Mouse (Mus musculus) heart, adult 2 months (tissue): ENCODE results near the gene Frmd6.

Source experiments
- CTCF ChIP-seq: fragments of 200-600 bp; IDR thresholded peaks from 2 replicates; pipeline ENCODE4 v1.8.1; 2022; ENCODE audit warnings: antibody characterized with exemption, mild to moderate bottlenecking, moderate library complexity
- EP300 ChIP-seq: fragments of 200-500 bp; IDR thresholded peaks from 2 replicates; pipeline ENCODE4 v1.6.1; 2011; ENCODE audit warnings: low read depth, low read length, control low read depth; ENCODE audit not compliant: insufficient read depth
- POLR2A ChIP-seq: fragments of 200-500 bp; IDR thresholded peaks from 2 replicates; pipeline ENCODE4 v1.6.1; 2011; ENCODE audit warnings: mild to moderate bottlenecking, low read depth, low read length, control low read depth; ENCODE audit not compliant: insufficient read depth

- TF ChIP-seq POLR2A (no peak), CTCF (no peak), EP300 (no peak)
Measured at GRCm38 (mm10) chr12:70775609-70776008, 49.7 kb upstream of the Frmd6 start.
